Mouse (Mus musculus) G1E (cell line): ENCODE results near the gene D930048N14Rik.

Experiments used
- CTCF ChIP-seq: IDR thresholded peaks from 2 replicates; pipeline ENCODE4 v1.5.1; 2012; ENCODE audit warnings: low read depth, low read length, inconsistent platforms, mixed read lengths
- GATA2 ChIP-seq: IDR thresholded peaks from 2 replicates; pipeline ENCODE4 v1.6.1; 2012; ENCODE audit warnings: low read depth, low read length, inconsistent platforms, borderline replicate concordance
- POLR2AphosphoS5 ChIP-seq: IDR thresholded peaks from 2 replicates; pipeline ENCODE4 v1.6.1; 2012; ENCODE audit warnings: low read depth, low read length, inconsistent platforms; ENCODE audit not compliant: insufficient replicate concordance
- TAL1 ChIP-seq: conservative IDR thresholded peaks from 2 replicates; pipeline ENCODE4 v1.6.1; 2012; ENCODE audit warnings: low read depth, low read length, inconsistent platforms, mixed read lengths

DNA sequence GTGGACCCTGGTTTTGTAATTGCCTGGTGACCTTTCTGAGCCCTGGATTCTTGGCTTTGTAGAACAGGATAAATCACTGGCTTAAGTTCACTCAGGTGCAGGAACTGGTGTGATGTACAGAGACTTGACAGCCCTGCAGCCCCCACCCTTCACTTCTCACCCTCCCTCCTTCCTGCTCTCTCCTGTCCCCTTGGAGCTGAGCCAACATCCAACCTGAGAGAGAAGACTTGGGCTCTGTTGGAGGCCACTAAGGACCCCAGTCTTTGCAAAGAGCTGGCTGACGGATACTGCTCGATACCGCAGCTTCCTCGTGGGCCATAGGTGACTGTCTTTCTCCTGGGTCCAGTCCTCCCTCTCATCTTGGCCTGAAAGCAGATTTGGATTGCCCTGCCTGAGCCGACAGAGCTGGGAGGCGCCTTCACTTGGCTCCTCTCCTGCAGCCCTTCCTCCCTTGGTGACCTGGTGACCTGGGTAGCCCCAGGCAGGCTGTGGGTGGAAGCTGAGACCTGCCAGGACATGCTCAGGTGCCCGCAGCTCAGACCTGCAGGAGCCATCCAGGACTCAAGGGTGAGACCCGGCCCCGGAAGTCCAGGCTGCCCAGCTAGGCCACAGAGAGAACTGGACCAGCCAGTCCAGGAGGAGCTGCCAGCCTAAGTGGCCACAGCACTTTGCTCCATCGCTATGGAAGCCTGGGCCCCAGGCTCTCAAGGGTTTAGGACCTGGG, 6.2 kb downstream of the D930048N14Rik start:
- no peak for TF ChIP-seq CTCF
- TF ChIP-seq TAL1 = no peak
- no peak for TF ChIP-seq GATA2
- TF ChIP-seq POLR2AphosphoS5 = no peak
